In the genomic region with DNA sequence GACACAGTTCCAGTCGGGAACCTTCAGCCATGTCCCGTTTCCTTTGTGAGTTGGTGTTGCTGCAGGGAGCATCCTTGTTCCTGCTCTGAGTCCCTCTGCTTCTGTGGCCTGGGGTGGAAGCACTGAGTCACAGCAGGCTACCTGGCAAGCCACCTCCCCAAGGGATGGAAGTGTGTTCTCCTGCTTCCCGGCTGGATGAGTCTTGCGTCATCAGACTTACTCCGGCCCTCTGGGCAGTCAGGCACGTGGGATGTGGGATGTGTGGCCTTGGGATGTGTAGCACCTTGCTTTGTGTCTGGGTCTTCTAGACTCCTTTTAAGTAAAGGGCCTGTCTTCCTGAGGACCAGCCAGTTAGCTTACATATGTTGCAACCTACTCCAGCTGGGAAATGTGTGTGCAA, we compare ENCODE assay signal across 21 mouse cellular contexts. TPM values are rescaled to one million over a fixed set of nuclear protein-coding genes. Genes with fewer than 3 reads are reported as not detected.
DNase-seq lines count a peak whose midpoint lies in the region; ATAC-seq and TF ChIP-seq lines count a peak whose summit lies in the region.
"Had no signal": no experiment of that assay in that cellular context is flagged by ENCODE, and none has a peak within 500 bp of the region (broad histone marks: within the 10 kb centered on the region; RNA-seq: fewer than 3 reads in every experiment).

No protein-coding gene starts in this region.

- no peak overlapping the region for H3K4me2 ChIP-seq in hindbrain, postnatal 0 days (ENCODE audit: low read depth, low read length)
- H3K4me2 ChIP-seq in hindbrain, embryonic 11.5 days (replicated peaks; ENCODE audit: low read depth, low read length): no peak overlapping the region

- H3K4me1 ChIP-seq in hindbrain, postnatal 0 days (ENCODE audit: insufficient read depth, low read length): peaks cover 27% of the 10 kb centered on the region
- peaks cover 12% of the 10 kb centered on the region for H3K4me1 ChIP-seq in hindbrain, embryonic 11.5 days (replicated peaks; ENCODE audit: control insufficient read depth, insufficient read depth, low read length)

- H3K9me3 ChIP-seq in hindbrain, postnatal 0 days (ENCODE audit: low read length): no peaks in the 10 kb centered on the region
- H3K9me3 ChIP-seq in hindbrain, embryonic 11.5 days (ENCODE audit: control insufficient read depth, low read length): no peaks in the 10 kb centered on the region
- H3K9me3 ChIP-seq: megakaryocyte, embryonic 14.5 days; stomach, embryonic 15.5 days had no signal

- POLR2A ChIA-PET in Patski (lab: Charles Lee): interaction anchor here (1.0 kb wide), 1 partner anchor 130 kb away, joined by 3 read pairs; no protein-coding TSS in a partner anchor

- in situ Hi-C loops in Patski (cut with MboI; ENCODE audit: low pct_unique_long_range_greater_than_20kb): no loop called here

- CTCF ChIA-PET in Patski (lab: Charles Lee): interaction anchor here (1.4 kb wide), 1 partner anchor 83 kb away, joined by 4 read pairs; no protein-coding TSS in a partner anchor

- H3K4me3 ChIP-seq in hindbrain, postnatal 0 days (ENCODE audit: low read length): no peak overlapping the region
- no peak overlapping the region for H3K4me3 ChIP-seq in hindbrain, embryonic 11.5 days (ENCODE audit: low read depth, low read length)
- H3K4me3 ChIP-seq: heart, adult 2 months; stomach, embryonic 15.5 days had no signal

- DNase-seq in hindbrain, postnatal 0 days (ENCODE audit: low spot score): no peak
- DNase-seq in hindbrain, embryonic 11.5 days (ENCODE audit: low spot score): no peak
- DNase-seq in 3134 (ENCODE audit: extremely low read depth, insufficient read length, low spot score): peak; percentile 53
- peak; percentile 52 for DNase-seq in 3T3-L1 (ENCODE audit: low read depth, low spot score)
- DNase-seq in Patski (ENCODE audit: low read depth, low spot score): peak; percentile 27
- DNase-seq in adrenal gland, postnatal 36 days: no peak
- no peak for DNase-seq in urinary bladder, postnatal 25 days (ENCODE audit: low spot score)
- DNase-seq in kidney, postnatal 36 days: no peak
- DNase-seq: adrenal gland, adult 2 months; gastrocnemius, postnatal 14 days; heart, adult 2 months; kidney, adult 9 months; thymus, postnatal 14 days had no signal

- no peaks in the 10 kb centered on the region for H3K27me3 ChIP-seq in hindbrain, postnatal 0 days (ENCODE audit: insufficient read depth, low read length)
- no peaks in the 10 kb centered on the region for H3K27me3 ChIP-seq in hindbrain, embryonic 11.5 days (ENCODE audit: control insufficient read depth, insufficient read depth, low read length)
- H3K27me3 ChIP-seq in Patski: no peaks in the 10 kb centered on the region
- H3K27me3 ChIP-seq: stomach, embryonic 15.5 days had no signal

- H3K9ac ChIP-seq in hindbrain, postnatal 0 days (replicated peaks; ENCODE audit: low read length): no peak overlapping the region
- H3K9ac ChIP-seq in hindbrain, embryonic 11.5 days (ENCODE audit: low read depth, low read length): no peak overlapping the region
- H3K9ac ChIP-seq: stomach, embryonic 15.5 days had no signal

- no peaks in the 10 kb centered on the region for H3K36me3 ChIP-seq in hindbrain, postnatal 0 days (ENCODE audit: insufficient read depth, low read length)
- no peaks in the 10 kb centered on the region for H3K36me3 ChIP-seq in hindbrain, embryonic 11.5 days (ENCODE audit: control insufficient read depth, insufficient read depth, low read length)
- H3K36me3 ChIP-seq: stomach, embryonic 15.5 days had no signal

- ATAC-seq in hindbrain, postnatal 0 days: no peak
- ATAC-seq in hindbrain, embryonic 11.5 days (ENCODE audit: low FRiP score): no peak
- ATAC-seq in Patski: no peak
- ATAC-seq: midbrain, embryonic 16.5 days had no signal

- no peak for TF ChIP-seq CTCF in hindbrain, postnatal 0 days (IDR thresholded peaks at IDR 0.05; ENCODE audit: low read depth)
- no peak for TF ChIP-seq CTCF in Patski (IDR thresholded peaks at IDR 0.05)

- 55% methylated on average over 6 of the region's 6 CpGs for WGBS in hindbrain, postnatal 0 days
- 73% methylated on average over 6 of the region's 6 CpGs for WGBS in hindbrain, embryonic 11.5 days

- H3K27ac ChIP-seq in hindbrain, postnatal 0 days: peak overlapping the region; percentile 37; the same call in 1 of the 2 replicates
- H3K27ac ChIP-seq in hindbrain, embryonic 11.5 days (ENCODE audit: low read depth, low read length): no peak overlapping the region
- H3K27ac ChIP-seq: heart, adult 2 months had no signal

RNA-seq across cellular contexts. Expression of a gene that starts 6.4 kb away (rescaled TPM):
- 1.9 and 4.7 TPM in 2 replicates for total RNA-seq in hindbrain, postnatal 0 days (2014; rRNA removed)
- 2.0 and 3.4 TPM in 2 replicates for polyA plus RNA-seq in hindbrain, postnatal 0 days (2015; fragmentation: Nextera tagmentation; extraction: Ambion mirVana)
- polyA plus RNA-seq in hindbrain, embryonic 11.5 days (2014; fragmentation: Nextera tagmentation; extraction: Ambion mirVana): 1.4 and 1.7 TPM in 2 replicates
- polyA plus RNA-seq in Patski (2021): 10.6 TPM
- 10 to 100 TPM; 10.3 to 13.3 TPM for total RNA-seq in adrenal gland, postnatal 36 days (2021)

RNA-seq across cellular contexts. Expression of a gene that starts 19.1 kb away (rescaled TPM):
- 0.31 and 0.58 TPM in 2 replicates for total RNA-seq in hindbrain, postnatal 0 days (2014; rRNA removed)
- polyA plus RNA-seq in hindbrain, postnatal 0 days (2015; fragmentation: Nextera tagmentation; extraction: Ambion mirVana): 0.09 TPM in 1 of 2 replicates, not detected in the other
- not detected in 2 replicates for polyA plus RNA-seq in hindbrain, embryonic 11.5 days (2014; fragmentation: Nextera tagmentation; extraction: Ambion mirVana)
- polyA plus RNA-seq in Patski (2021): 0.06 TPM
- total RNA-seq in adrenal gland, postnatal 36 days (2021): not detected
- total RNA-seq: adrenal gland, adult 2 months; gastrocnemius, postnatal 14 days; heart, adult 2 months; left cerebral cortex, postnatal 4 days; liver, adult 2 months had no signal
- polyA plus RNA-seq: adrenal gland, adult 2 months; embryonic facial prominence, embryonic 14.5 days; heart, adult 2 months; heart, postnatal 0 days; liver, adult 2 months; lung, embryonic 16.5 days; midbrain, embryonic 16.5 days; stomach, embryonic 15.5 days had no signal

RNA-seq across cellular contexts. Expression of a gene that starts 30.6 kb away (rescaled TPM):
- total RNA-seq in hindbrain, postnatal 0 days (2014; rRNA removed): 5.6 and 14.6 TPM in 2 replicates
- 45.3 and 50.4 TPM in 2 replicates for polyA plus RNA-seq in hindbrain, postnatal 0 days (2015; fragmentation: Nextera tagmentation; extraction: Ambion mirVana)
- polyA plus RNA-seq in hindbrain, embryonic 11.5 days (2014; fragmentation: Nextera tagmentation; extraction: Ambion mirVana): 296 and 301 TPM in 2 replicates
- polyA plus RNA-seq in Patski (2021): 79.5 TPM
- total RNA-seq in adrenal gland, postnatal 36 days (2021): 1 to 10 TPM; 5.0 to 5.4 TPM

RNA-seq across cellular contexts. Expression of a gene that starts 53.8 kb away (rescaled TPM):
- 26.1 and 31.5 TPM in 2 replicates for total RNA-seq in hindbrain, postnatal 0 days (2014; rRNA removed)
- 21.2 and 25.0 TPM in 2 replicates for polyA plus RNA-seq in hindbrain, postnatal 0 days (2015; fragmentation: Nextera tagmentation; extraction: Ambion mirVana)
- 73.3 and 84.3 TPM in 2 replicates for polyA plus RNA-seq in hindbrain, embryonic 11.5 days (2014; fragmentation: Nextera tagmentation; extraction: Ambion mirVana)
- polyA plus RNA-seq in Patski (2021): 79.7 TPM
- total RNA-seq in adrenal gland, postnatal 36 days (2021): 1 to 10 TPM; 7.9 to 8.8 TPM

RNA-seq across cellular contexts. Expression of a gene that starts 54.0 kb away (rescaled TPM):
- total RNA-seq in hindbrain, postnatal 0 days (2014; rRNA removed): 4.8 and 7.5 TPM in 2 replicates
- polyA plus RNA-seq in hindbrain, postnatal 0 days (2015; fragmentation: Nextera tagmentation; extraction: Ambion mirVana): 7.9 and 9.0 TPM in 2 replicates
- polyA plus RNA-seq in hindbrain, embryonic 11.5 days (2014; fragmentation: Nextera tagmentation; extraction: Ambion mirVana): 3.4 and 3.5 TPM in 2 replicates
- 9.1 TPM for polyA plus RNA-seq in Patski (2021)
- total RNA-seq in adrenal gland, postnatal 36 days (2021): 1 to 10 TPM; 6.5 to 8.6 TPM

Comparison
In these comparisons a context has a peak if more than half of its experiments do, and no peak if none do; other contexts are left out.
1. DNase-seq: peak in 3134 (single experiment), 3T3-L1 (single experiment) and Patski (single experiment); none in hindbrain, postnatal 0 days (single experiment), hindbrain, embryonic 11.5 days (single experiment), adrenal gland, postnatal 36 days (0 of 2), urinary bladder, postnatal 25 days (single experiment) and kidney, postnatal 36 days (0 of 2).